Mouse (Mus musculus): ENCODE data around the gene Slc9a9. TPM values are rescaled to one million over a fixed set of nuclear protein-coding genes. Genes with fewer than 3 reads are reported as not detected.
A peak's percentile ranks its signal among the peaks of the same experiment; 100 is the strongest.

Slc9a9 gene
- total RNA-seq, 4 experiments from 2014 or later, result 1.7 to 3.0 (median 2.4) TPM

DNA sequence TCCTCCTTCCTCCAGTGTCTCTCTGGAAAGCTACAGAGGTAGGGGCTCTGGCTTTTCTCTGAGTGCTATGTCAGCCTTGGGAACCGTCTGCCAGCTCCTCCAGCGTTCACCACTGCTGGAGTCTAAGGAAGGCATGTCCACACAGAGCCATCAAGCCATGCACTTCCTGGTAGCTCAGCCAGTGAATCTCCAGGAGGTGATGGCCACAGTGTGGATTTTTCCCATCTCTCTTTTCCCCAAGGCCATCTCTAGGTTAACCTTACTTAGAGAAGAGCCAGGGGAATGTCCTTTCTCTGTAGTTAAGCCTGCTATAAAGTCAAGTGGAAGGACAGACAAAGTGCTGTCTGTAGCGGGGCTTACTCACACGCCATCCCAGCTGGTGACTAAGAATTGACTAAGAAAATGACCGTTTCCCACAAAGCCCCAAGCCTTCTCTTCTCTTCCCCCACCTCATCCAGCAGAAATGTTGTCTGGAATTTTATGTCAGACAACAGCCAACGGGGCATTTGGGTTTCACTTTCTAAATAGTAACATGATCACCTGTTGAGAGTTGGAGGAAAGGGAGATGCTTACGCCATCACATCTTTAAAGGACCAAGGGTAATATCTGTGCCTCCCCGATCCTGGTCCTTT, 523.3 kb downstream of the Slc9a9 start:
- DNase-seq (ENCODE audit: low spot score), result no peak

DNA sequence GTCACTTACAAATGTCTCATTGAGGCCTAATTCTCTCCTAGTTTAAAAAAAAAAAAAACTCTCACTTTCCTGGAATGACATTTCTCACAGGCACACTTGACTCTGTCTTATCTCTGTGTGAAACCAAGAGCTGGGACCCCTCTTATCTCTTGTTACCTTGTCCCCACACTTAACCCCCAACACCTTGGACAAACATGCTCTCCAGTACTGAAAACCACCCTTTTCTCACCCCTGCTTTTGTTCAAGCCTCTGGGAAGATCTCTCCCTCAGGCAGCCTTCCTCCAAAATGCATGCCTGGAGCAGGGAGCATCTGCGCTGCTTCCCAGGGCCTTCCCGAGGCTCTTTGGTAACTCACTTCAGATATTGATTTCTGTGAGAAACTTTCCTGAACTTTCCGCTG, 524.0 kb downstream of the Slc9a9 start:
- DNase-seq (ENCODE audit: low spot score), result no peak

DNA sequence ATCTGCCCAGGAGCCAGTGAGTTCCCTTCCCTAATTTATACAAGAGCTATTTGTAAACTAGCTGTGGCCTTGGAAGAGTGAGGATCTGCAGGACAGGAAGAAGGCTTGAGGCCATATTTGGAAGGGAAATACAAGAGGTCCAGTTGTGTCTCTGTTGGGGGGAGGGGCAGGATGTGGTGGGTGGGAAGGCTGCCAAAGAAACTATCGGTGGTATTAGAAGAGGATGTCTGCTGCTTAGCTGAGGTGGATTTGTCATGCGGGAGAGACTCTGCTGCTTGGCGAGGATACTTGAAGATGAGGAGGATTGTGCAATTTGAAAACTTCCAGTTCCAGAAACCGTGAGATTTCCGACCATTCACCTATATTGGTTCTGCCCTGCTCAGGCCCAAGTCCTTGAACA, 524.4 kb downstream of the Slc9a9 start:
- peak; percentile 76 for DNase-seq (ENCODE audit: low spot score)

DNA sequence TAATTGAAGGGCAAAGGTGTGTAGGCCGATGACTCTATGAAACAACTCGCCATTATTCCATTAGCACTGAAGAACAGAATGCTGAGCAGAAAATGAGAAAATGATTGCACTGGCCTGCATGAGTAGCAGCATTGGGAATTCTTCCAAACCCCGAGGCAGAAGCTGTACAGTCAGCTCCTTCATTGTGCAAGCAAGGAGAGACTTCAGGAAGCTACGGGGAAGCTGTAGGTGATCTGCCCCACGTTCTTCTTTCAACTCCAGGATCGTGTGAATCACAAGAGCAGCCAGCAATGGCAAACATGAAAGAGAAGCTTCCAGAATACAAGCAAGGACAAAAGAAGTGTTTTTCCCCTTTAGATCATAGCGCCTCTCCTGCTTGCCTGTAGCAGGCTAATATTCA, 538.0 kb downstream of the Slc9a9 start:
- no peak for DNase-seq (ENCODE audit: low spot score)

DNA sequence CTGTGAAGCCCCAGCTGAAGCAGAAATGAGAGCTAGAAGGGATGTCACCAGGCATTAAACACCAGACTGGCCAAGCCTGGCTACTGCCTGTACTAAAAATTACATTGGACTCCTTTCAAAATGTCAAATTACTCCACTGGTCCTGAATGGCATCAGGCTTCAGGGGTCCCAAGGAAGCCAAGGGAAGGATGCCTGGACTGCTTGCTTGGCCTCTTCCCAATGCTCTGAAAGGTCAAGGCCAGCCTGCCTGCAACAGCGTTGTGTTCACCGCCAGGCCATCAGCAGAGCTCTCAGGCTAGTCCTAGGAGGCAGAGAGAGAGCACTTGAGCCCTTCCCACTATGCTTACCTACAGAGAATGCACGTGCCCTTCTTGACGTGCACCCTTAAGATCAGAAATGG, 539.0 kb downstream of the Slc9a9 start:
- DNase-seq (ENCODE audit: low spot score), result no peak

DNA sequence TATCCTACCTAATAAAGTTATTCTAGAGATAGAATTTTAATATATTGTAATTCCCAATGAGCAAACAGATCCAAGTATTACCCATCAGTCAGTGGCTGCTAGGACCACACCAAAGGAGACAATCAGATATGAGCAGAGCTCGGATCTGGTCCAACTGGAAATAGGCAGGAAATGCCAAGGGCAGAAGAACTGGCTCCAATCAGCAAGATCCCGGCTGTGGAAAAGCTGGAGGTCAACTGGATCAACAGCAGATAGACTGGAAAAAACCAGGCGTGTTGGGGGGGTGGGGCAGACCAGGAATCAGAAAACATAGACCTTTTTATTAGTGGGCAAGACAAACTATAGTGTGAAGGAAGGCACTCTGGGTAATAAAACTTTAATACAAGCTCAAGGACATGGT, 550.3 kb downstream of the Slc9a9 start:
- no peak for DNase-seq (ENCODE audit: low spot score)

DNA sequence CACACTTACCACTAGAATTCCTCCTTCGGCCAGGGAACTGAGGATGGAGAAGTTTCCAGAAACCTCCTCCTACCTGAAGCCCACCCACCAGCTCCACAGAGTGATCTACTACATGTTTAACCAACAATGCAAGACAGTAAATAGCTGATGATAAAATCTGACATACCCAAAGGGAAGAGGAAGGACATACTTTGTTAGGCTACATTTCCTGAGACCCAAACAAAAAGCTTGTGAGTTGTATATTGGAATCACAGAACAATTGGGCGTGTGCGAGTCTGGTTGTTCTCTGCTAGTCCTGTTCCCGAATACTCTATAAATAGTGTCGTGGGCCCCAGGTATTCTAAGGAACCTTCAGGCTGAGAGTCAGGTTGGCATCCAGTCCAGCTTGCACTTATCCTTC, 551.6 kb downstream of the Slc9a9 start:
- no peak for DNase-seq (ENCODE audit: low spot score)

DNA sequence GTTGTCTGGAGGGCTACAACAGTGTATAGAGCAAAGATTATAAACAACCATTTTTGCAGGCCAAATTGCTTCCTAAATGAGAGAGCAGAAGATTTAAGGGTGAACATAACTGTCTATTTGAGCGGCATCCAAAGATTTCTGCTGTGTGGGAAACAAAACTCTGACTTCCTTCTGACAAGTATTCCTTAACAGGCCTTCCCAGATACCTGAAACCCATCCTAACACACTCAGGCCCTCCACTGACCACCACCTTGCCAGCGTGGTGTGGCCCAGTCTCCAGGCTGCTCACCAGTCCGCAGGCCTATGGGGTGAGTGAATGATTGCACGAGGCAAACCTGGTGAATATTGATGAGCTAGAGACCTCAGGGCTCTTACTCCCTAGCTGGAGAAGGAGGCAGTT, 557.3 kb downstream of the Slc9a9 start:
- no peak for DNase-seq (ENCODE audit: low spot score)

DNA sequence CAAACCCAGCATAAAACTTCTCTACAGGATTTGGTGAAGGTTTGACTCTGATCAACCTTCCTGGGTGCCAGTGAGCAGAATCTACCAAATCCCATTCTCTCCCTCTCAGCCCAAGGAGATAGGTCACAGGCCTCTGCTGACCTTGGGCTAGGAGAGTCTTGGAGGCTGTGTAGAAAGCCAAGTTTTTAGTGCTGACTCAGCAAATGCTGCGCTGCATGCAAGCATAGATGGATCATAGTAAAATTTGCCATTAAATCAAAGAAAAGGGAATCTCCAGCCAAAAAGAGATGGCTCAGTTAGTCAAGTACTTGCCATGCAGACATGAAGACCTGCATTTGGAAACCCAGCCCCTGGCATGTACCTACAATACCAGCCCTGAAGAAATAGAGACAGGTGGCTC, 558.4 kb downstream of the Slc9a9 start:
- DNase-seq (ENCODE audit: low spot score), result no peak

DNA sequence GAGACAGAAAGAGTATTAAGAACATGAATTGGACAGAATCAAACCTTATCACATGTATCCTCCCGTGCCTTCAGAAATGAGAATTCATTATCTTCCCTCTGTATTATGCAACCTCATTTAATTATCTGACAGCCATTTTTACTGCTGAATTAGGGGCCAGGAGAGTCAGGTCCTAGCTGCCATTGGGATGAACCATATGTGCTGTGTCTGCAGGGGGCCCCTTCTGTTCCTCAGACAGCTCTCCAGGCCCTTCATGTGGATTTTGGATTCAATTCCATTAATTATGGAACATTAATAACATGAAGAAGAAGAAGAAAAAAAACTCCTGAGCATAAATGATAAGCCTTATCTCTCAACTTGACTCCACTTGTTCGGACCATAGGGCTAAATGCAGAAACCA, 559.4 kb downstream of the Slc9a9 start:
- no peak for DNase-seq (ENCODE audit: low spot score)

DNA sequence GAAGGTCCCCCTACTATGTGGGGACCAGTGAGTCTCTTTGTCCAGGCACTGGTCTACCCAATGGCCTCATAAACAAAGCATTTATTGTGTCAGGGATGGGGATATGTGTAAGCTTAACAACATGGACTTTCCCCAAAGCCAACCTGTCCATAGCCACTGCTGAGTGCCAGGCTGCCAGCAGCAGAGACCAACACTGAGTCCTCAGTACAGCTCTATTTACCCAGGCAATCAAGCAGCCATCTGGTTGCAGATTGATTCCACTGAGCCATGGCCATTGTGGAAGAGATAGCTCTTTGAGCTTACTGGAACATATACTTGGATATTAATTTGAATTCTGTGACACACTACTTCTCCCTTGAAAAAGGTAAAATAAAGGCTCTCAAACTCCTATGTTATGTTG, 570.2 kb downstream of the Slc9a9 start:
- no peak for DNase-seq (ENCODE audit: low spot score)

DNA sequence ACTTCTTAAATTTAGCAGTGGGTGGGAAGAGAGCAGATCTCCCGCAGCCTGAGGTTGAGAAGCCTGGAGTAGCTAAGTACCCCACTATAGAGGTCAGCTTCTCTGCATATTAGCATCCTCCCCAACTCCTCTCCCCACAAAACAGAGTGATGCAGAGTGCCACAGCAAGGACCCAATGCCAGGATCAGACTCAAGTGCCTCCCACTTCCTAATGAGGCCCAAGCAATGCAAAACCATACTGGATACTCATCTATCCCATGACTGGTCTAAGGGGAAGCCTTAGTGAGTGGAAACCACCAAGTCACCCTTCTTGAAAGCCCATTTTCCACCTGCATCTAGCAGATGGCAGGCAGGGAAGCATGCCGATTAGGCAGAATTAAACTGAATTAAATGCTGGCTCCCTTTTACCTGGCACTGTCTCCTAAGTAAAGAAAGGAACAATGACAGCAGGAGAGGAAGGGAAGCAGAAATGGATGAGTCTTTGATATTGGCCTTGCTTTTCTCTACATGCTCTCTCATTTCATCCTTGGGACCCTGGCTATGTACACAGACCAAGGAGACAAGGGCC, 573.0 kb downstream of the Slc9a9 start:
- no peak for DNase-seq (ENCODE audit: low spot score)

DNA sequence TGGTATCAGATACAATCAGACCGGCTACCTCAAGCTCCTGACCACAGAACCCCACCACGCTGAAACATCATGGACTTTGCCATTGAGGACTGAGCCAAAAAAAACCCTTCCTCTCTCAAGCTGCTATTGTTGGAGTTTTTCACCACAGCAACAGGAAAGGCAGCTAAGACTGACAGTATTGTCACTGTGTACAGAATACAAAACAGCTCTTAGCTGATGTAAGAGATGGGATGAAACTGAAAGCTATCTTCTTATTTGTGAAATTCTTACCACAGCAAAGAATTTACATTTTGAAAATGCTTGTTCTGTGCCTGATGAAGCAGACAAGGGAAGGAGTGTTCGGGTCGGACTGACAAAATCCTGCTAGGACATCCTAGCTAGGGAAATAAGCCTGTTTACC, 584.5 kb downstream of the Slc9a9 start:
- no peak for DNase-seq (ENCODE audit: low spot score)

DNA sequence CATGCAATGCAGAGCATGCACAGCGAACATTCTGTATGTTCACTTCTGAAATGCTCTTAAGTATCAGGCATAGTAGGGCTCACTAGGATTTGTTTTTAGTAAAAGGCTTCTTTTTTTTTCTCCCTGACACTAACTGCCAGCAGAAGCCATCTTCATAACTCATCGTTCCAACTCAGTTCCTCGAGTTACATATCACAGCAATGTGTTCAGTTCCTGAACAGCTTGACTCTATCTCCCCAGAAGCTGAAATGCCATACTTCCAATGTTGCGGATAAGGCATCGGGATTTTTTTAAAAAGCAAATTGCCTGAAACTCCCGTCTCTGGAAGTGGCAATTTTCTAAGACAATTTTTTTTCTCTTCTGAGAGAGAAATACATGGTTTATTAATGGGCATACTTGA, 586.1 kb downstream of the Slc9a9 start:
- no peak for DNase-seq (ENCODE audit: low spot score)

DNA sequence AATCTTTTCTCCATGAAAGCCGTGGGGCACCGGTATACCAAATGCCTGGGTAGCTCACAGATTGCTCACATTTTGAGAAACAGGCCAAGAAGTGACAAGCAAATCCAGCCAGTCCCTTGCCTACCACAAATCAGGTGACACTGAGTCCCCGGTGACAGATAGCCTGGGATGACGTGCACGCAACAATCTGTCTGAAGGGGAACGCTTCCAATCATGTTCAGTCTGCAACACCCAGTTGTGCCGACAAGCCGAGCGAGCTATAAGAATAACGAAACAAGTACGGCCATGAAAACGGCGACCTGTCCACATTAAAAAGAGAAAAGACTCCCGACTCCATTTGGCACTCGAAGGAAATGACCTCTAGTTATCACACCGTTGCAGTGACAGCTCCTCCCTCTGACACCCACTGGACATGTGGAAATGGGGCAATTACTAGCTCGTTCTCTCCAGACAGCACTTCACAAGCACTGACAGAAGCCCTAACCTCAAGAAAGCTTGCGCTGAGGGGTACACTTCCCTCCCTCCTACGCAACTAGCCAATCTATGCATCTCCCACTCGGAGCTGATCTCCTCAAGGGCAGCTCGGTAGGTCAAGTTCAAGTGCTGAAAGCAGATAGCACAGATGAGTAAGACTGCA, 587.1 kb downstream of the Slc9a9 start:
- DNase-seq (ENCODE audit: low spot score), result peak; percentile 7

DNA sequence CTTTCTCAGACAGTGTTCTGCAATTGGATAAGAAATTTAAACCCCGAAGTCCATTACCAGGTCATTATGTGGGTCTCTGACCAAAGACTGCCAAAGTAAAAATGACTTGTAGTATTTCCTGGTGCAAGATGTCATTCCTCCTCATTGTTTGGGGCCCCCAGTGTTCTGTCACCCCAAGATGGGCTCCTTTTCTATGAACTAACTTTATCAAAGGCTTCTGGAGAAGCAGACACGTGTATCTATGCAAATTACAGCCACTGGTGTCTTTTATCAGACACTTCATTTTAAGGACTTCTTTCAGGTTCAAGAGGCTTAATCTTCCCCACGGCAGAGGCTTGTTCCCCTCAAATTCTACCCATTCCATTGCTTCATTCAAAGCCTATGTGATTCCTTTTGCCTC, 593.1 kb downstream of the Slc9a9 start:
- no peak for DNase-seq (ENCODE audit: low spot score)

DNA sequence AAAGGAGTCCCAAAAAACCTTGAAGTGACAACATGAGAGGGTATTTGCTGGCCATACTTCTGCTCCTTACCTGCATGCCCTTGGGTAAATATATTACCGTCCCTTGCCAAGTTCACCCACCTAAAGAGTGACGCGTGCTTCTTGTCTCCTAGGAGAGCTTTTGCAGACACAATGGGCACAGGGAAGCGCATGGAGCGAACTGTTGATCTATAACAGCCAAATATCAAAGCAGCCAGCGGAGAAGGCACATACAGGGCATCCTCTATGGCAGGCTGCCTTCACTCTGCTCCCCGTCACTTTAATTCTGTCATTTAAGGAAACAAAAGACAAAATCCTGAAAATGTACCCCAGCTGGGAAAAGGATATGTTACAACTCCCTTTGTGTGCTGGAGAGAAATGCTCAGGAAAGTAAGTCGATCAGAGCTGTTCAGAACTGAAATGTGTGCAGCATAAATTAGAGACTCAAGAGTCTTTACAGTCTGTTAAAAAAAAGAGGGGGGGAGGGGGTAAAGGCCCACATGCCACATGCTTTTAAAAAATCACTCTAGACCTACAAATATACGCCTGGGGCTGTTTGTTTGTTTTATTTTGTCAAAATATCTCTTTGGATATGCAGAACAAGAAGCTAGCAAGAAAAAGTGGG, 594.3 kb downstream of the Slc9a9 start:
- DNase-seq (ENCODE audit: low spot score), result no peak

DNA sequence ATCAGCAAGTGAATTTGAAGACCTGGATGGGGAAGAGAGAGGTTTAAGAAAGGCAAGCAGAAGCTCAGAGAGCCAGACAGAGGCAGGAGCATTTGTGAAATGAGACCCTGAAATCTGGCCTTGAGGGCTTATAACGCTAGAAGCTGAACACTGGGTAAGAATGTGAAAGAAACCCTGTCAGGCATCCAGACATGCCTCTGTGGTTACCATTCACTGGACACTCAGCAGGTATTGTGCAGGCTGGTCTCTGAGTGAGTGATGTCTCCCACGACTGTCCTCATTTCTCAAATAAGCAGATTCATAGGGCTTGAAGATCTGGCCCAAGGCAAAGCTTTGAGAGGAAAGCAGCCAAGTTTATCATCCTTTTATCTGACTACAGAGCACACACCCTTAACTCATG, 596.5 kb downstream of the Slc9a9 start:
- DNase-seq (ENCODE audit: low spot score), result no peak

DNA sequence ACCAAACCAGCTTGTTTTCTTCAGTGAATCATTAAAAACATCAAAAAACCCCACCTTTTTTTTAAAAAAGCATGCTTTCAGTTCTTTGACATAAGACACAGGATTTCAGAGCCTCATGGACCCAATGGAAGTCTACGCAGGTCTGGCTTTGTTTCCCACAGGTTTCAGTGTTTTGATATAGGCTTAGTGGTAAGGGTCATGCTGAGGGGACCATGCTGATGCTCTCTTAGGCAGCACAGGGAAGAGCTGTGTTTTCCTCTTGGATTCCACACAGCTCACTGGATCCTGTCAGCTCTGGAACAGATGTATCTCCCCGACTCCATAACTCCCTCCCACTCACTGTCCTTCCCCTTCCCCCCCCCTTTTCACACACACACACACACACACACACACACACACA, 597.2 kb downstream of the Slc9a9 start:
- no peak for DNase-seq (ENCODE audit: low spot score)

DNA sequence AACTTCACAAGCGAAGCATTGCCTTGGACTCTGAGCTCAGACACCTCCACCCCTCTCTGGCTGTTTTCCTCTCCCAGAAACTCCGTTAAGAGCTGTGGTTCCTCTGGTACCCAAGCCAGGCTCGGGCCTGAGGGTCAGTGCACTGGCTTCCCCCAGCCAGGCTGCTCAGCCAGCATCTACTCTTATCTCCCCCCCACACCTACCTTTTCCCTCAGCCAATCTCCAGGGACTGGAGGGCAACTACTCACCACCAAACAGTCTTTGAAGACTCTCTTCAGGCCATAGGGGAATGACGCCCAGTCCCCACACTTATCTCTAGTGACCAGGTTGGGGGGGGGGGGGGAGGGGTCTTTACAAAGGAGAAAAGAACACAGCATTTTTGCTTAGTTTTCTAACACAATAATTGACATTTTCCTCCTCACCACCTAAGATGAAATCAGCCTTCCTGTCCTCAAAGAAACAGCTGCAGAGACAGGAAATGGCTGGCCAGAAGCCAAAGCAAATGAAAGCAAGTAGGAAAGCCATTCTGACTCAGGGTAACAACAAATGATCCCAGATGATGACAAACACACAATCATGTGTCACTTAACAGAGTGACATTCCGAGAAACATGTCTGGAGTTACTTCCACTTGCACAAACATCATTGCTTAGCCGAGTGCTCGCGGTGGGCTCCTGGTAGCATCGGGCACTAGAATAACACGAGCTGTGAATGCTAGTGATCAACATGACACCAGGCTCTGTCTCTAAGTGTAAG, 610.1 kb downstream of the Slc9a9 start:
- DNase-seq (ENCODE audit: low spot score), result peak; percentile 67
